Mouse (Mus musculus) urinary bladder, postnatal 0 days (tissue): Measurements from ENCODE around the gene Ccng2. TPM values are rescaled to one million over a fixed set of nuclear protein-coding genes. Genes with fewer than 3 reads are reported as not detected.

Experiments used
- polyA plus RNA-seq: library from polyadenylated mRNA; unstranded; fragments of >200 nt; fragmentation: Nextera tagmentation; extraction: Ambion mirVana; gene quantifications from 2 replicates; pipeline ENCODE4 v1.2.1, GENCODE M21; 2015

Ccng2 gene
- polyA plus RNA-seq = 12.7 and 13.7 TPM in 2 replicates

GRCm38 (mm10) chr5:93266883-93267704, at the start of gene Ccng2:
Gene Ccng2 (plus strand): TSS chr5:93267257.

Other genes with a start within 250 kb of the Ccng2 start
- gene Sowahb, start 222.2 kb upstream of the Ccng2 start, polyA plus RNA-seq = 0.84 and 0.91 TPM in 2 replicates
- gene Sept11, start 173.8 kb upstream of the Ccng2 start, polyA plus RNA-seq = 79.3 and 112 TPM in 2 replicates
- gene Ccni, start 60.8 kb upstream of the Ccng2 start, polyA plus RNA-seq = 77.5 and 87.9 TPM in 2 replicates
- 0.79 and 1.1 TPM in 2 replicates for gene 2010109A12Rik, start 60.7 kb upstream of the Ccng2 start, polyA plus RNA-seq